In genomic region chr13:3610795-3611438, GRCm38 (mm10) we compare ENCODE assay signal across 8 mouse cellular contexts. TPM values are rescaled to one million over a fixed set of nuclear protein-coding genes. Genes with fewer than 3 reads are reported as not detected.
DNase-seq lines count a peak whose midpoint lies in the region; ATAC-seq lines count a peak whose summit lies in the region.

Gene Fam208b (minus strand): TSS chr13:3611108.

- no peaks in the 10 kb centered on the region for H3K36me3 ChIP-seq in hindbrain, embryonic 15.5 days

- H3K4me3 ChIP-seq in hindbrain, embryonic 15.5 days = peak within 1 kb of the TSS; percentile 65

- peak within 1 kb of the TSS; percentile 86 for H3K4me2 ChIP-seq in hindbrain, embryonic 15.5 days

- H3K9me3 ChIP-seq in hindbrain, embryonic 15.5 days = no peaks in the 10 kb centered on the region

- peak; percentile 99 for DNase-seq in T-cell, adult 2 months (ENCODE audit: low spot score)
- peak; percentile 97 for DNase-seq in cerebellum, postnatal 36 days
- DNase-seq in frontal cortex, postnatal 36 days (ENCODE audit: low spot score in 2 of 2) = peak; percentile 97 to 99
- peak; percentile 98 for DNase-seq in left cerebral cortex, adult 11 months (ENCODE audit: low spot score)
- peak; percentile 98 to 99 for DNase-seq in lung, postnatal 4 days
- DNase-seq in retina, postnatal 7 days (ENCODE audit: low read depth, low spot score) = peak; percentile 99
- peak; percentile 86 for DNase-seq in urinary bladder, adult 2 months (ENCODE audit: low spot score)

- ATAC-seq in hindbrain, embryonic 15.5 days (ENCODE audit: low FRiP score, low read depth) = peak; percentile 99

- peak within 1 kb of the TSS; percentile 88 for H3K27ac ChIP-seq in hindbrain, embryonic 15.5 days (replicated peaks)

- 0 out of 2 replicates have a peak, but pooled peaks cover 3% of the 10 kb centered on the region for H3K27me3 ChIP-seq in hindbrain, embryonic 15.5 days

- under 1% methylated on average over 58 of the region's 58 CpGs for WGBS in hindbrain, embryonic 15.5 days

- peaks cover 7% of the 10 kb centered on the region; the same call in 1 of the 2 replicates for H3K4me1 ChIP-seq in hindbrain, embryonic 15.5 days (replicated peaks)

- H3K9ac ChIP-seq in hindbrain, embryonic 15.5 days = peak within 1 kb of the TSS; percentile 62

RNA-seq across cellular contexts. Expression of gene Fam208b, which starts in this region (rescaled TPM):
- polyA plus RNA-seq in hindbrain, embryonic 15.5 days (2015; fragmentation: Nextera tagmentation; extraction: Ambion mirVana) = 13.5 and 16.8 TPM in 2 replicates
- polyA plus RNA-seq in urinary bladder, adult 2 months (2012; rRNA removed) = 14.1 and 16.1 TPM in 2 replicates

Comparison
In these comparisons a context has a peak if more than half of its experiments do, and no peak if none do; other contexts are left out.
1. Peak in every context shown above with its lines: DNase-seq, ATAC-seq, H3K4me3 ChIP-seq and H3K27ac ChIP-seq.